Mouse (Mus musculus): ENCODE data around the gene Dlst. TPM values are rescaled to one million over a fixed set of nuclear protein-coding genes. Genes with fewer than 3 reads are reported as not detected.

Dlst gene
- total and polyA plus RNA-seq, 2 experiments from 2014 or later: 92.8 to 121 TPM

DNA sequence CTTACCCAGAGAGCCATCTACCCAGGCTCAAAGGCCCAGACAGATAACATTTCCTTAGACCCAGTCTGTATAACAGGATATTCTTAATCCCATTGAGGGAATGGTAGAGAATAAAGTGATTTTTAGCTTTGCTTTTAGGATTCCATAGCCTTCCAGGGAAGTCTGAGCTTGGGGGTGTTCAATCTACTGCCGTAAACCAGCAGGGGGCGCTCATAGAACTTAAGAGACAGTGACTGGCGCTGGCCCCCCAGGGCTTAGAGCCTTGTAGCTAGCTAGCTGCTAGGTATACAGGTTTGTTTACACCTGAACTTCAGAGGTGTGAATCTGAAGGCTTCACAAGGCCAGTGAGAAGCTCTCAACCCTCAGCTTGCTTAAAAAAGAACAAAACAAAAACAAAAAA is 18.4 kb upstream of the Dlst start:
- H3K4me3 ChIP-seq (ENCODE audit: low read depth, low read length): no peak overlapping the region
- H3K9me3 ChIP-seq (ENCODE audit: low read length): no peaks in the 10 kb centered on the region
- no peak overlapping the region for H3K4me2 ChIP-seq (ENCODE audit: low read depth)
- peak; percentile 68 for DNase-seq
- no peak overlapping the region for H3K27ac ChIP-seq (ENCODE audit: low read depth, low read length)
- no peak; the same call in 1 of the 2 replicates for ATAC-seq
- H3K4me1 ChIP-seq (ENCODE audit: insufficient read depth): no peaks in the 10 kb centered on the region
- WGBS: 13% methylated on average over 3 of the region's 3 CpGs
- TF ChIP-seq CTCF (IDR thresholded peaks at IDR 0.05; ENCODE audit: low read depth): peak; percentile 64
- H3K9ac ChIP-seq: no peak overlapping the region
- H3K36me3 ChIP-seq (ENCODE audit: insufficient read depth): peaks cover 23% of the 10 kb centered on the region
- H3K27me3 ChIP-seq (ENCODE audit: insufficient read depth, low read length): no peaks in the 10 kb centered on the region

DNA sequence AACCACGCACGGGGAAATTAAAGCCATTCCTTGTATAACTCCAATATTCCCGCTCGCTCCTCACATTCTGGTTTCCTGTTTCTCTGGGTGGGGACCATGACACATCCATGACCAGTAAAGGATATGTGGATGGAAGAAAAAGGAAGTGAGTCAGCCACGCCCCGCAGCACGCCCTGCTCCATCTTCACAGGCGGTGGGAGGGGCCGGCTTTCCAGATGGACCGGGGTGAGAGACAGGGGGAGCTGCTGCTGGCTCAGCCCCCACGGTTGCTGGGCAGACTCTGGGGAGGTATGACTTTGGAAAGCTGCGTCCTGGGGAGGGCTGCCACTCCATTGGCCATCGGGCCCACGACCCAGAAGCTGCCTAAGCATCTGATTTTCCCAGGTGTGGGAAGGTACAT is 16.6 kb upstream of the Dlst start:
- no peaks in the 10 kb centered on the region for H3K9me3 ChIP-seq (ENCODE audit: low read length)
- H3K9ac ChIP-seq: no peak overlapping the region
- no peak for DNase-seq
- no peaks in the 10 kb centered on the region for H3K27me3 ChIP-seq (ENCODE audit: insufficient read depth, low read length)
- H3K4me2 ChIP-seq (ENCODE audit: low read depth): no peak overlapping the region
- 0 out of 2 replicates have a peak, but pooled peaks have one; percentile 36 for ATAC-seq
- H3K36me3 ChIP-seq (ENCODE audit: insufficient read depth): peaks cover 9% of the 10 kb centered on the region
- no peak overlapping the region for H3K4me3 ChIP-seq (ENCODE audit: low read depth, low read length)
- H3K27ac ChIP-seq (ENCODE audit: low read depth, low read length): no peak overlapping the region
- TF ChIP-seq CTCF (IDR thresholded peaks at IDR 0.05; ENCODE audit: low read depth): no peak
- H3K4me1 ChIP-seq (ENCODE audit: insufficient read depth): no peaks in the 10 kb centered on the region
- 44% methylated on average over 14 of the region's 14 CpGs for WGBS

DNA sequence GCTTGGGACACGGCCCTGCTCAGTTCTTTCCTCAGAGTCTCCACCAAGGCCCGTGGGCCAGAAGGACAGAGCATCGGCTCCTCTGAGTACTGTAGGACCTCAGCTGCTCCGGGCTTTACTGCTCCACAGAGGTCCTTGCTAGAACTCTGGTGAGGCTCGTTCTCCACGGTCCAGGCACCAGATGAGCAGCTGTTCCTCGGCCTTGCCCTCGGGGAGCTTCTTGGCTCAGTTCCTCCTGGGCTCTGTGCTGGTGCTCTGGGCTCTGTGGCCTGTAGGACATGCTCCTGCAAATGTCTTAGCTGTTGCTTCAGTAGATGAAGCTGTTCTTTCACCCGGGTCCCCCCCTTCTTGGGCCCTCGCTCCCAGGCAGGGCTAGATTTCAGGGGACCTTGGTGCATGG is 15.9 kb upstream of the Dlst start:
- DNase-seq (no peak), ATAC-seq (no peak)
- TF ChIP-seq CTCF (IDR thresholded peaks at IDR 0.05; ENCODE audit: low read depth): no peak
- no peak overlapping the region for H3K4me3 ChIP-seq (ENCODE audit: low read depth, low read length)
- WGBS: 85% methylated on average over 10 of the region's 10 CpGs
- no peaks in the 10 kb centered on the region for H3K27me3 ChIP-seq (ENCODE audit: insufficient read depth, low read length)
- no peak overlapping the region for H3K4me2 ChIP-seq (ENCODE audit: low read depth)
- H3K9me3 ChIP-seq (ENCODE audit: low read length): no peaks in the 10 kb centered on the region
- no peak overlapping the region for H3K9ac ChIP-seq
- no peaks in the 10 kb centered on the region for H3K4me1 ChIP-seq (ENCODE audit: insufficient read depth)
- H3K36me3 ChIP-seq (ENCODE audit: insufficient read depth): peaks cover 3% of the 10 kb centered on the region; the same call in 1 of the 2 replicates
- no peak overlapping the region for H3K27ac ChIP-seq (ENCODE audit: low read depth, low read length)

DNA sequence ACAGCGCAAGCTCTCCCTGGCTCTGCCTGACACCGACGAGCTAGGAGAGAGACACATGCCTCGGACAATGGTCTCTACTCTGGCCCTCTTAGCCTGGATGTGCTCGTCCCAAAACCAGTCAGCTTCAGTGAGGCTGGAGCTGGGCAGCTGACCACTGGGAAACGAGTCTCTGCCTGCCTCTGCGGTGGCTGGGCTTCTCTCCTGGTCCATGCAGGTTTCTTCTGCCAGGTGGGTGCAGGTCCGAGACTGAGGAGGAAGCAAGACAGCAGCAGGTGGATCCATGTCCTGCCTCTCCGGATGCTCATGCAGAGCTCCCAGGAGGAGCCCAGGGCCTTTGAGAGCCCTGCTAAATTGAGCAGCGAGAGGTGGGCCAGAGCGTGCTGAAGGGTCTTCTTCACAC is 15.5 kb upstream of the Dlst start:
- peaks cover 3% of the 10 kb centered on the region; the same call in 1 of the 2 replicates for H3K36me3 ChIP-seq (ENCODE audit: insufficient read depth)
- no peak overlapping the region for H3K9ac ChIP-seq
- no peak overlapping the region for H3K4me2 ChIP-seq (ENCODE audit: low read depth)
- H3K4me3 ChIP-seq (ENCODE audit: low read depth, low read length): no peak overlapping the region
- H3K27ac ChIP-seq (ENCODE audit: low read depth, low read length): no peak overlapping the region
- DNase-seq: no peak
- H3K4me1 ChIP-seq (ENCODE audit: insufficient read depth): no peaks in the 10 kb centered on the region
- ATAC-seq: no peak
- 87% methylated on average over 11 of the region's 11 CpGs for WGBS
- H3K9me3 ChIP-seq (ENCODE audit: low read length): no peaks in the 10 kb centered on the region
- TF ChIP-seq CTCF (IDR thresholded peaks at IDR 0.05; ENCODE audit: low read depth): no peak
- no peaks in the 10 kb centered on the region for H3K27me3 ChIP-seq (ENCODE audit: insufficient read depth, low read length)

DNA sequence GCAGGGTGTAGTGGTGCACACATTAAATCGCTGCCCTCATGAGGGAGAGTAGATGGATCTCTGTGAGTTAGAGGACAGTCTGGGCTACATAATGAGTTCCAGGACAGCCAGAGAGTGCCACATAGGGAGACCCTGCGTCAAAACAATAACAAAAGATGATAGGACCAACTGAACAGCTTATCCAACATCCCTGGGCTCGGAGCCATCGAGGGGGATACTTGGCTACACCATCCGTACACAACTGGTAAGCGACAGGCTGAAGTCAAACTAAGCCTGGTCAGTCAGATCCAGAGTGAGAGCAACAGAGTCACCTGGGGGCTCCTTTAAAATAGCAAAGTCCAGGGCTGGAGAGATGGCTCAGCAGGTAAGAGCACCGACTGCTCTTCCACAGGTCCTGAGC is 14.8 kb upstream of the Dlst start:
- no peak overlapping the region for H3K27ac ChIP-seq (ENCODE audit: low read depth, low read length)
- H3K36me3 ChIP-seq (ENCODE audit: insufficient read depth): no peaks in the 10 kb centered on the region; the same call in 1 of the 2 replicates
- 82% methylated on average over 7 of the region's 7 CpGs for WGBS
- DNase-seq (no peak), ATAC-seq (no peak)
- no peaks in the 10 kb centered on the region for H3K4me1 ChIP-seq (ENCODE audit: insufficient read depth)
- no peaks in the 10 kb centered on the region for H3K9me3 ChIP-seq (ENCODE audit: low read length)
- no peaks in the 10 kb centered on the region for H3K27me3 ChIP-seq (ENCODE audit: insufficient read depth, low read length)
- no peak overlapping the region for H3K9ac ChIP-seq
- no peak overlapping the region for H3K4me3 ChIP-seq (ENCODE audit: low read depth, low read length)
- no peak for TF ChIP-seq CTCF (IDR thresholded peaks at IDR 0.05; ENCODE audit: low read depth)
- H3K4me2 ChIP-seq (ENCODE audit: low read depth): no peak overlapping the region

DNA sequence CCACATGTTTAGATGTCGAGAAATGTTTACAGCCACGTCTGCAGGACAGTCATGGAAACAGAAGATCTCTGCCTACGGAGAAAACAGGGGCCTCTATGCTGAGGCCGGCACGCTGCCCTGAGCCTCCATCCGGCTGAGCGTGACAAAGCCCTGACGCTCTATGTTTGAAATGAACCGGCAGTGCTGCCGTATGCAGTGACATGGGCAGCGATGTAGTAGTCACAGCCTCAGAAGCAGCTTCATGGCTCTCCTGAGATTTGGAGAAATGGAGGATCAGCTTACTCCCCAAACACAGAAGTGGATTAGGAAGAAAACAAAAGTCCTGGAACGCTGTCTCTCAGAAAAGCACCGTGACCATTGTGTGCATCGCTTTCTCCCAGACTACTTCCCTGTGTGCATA is 9.6 kb upstream of the Dlst start:
- no peak for TF ChIP-seq CTCF (IDR thresholded peaks at IDR 0.05; ENCODE audit: low read depth)
- Histone ChIP-seq H3K4me3 (ENCODE audit: low read depth, low read length) (no peak overlapping the region), H3K4me1 (ENCODE audit: insufficient read depth) (no peaks in the 10 kb centered on the region), H3K27ac (ENCODE audit: low read depth, low read length) (no peak overlapping the region), H3K9me3 (ENCODE audit: low read length) (no peaks in the 10 kb centered on the region), H3K27me3 (ENCODE audit: insufficient read depth, low read length) (no peaks in the 10 kb centered on the region), H3K36me3 (ENCODE audit: insufficient read depth) (no peaks in the 10 kb centered on the region), H3K4me2 (ENCODE audit: low read depth) (no peak overlapping the region), H3K9ac (no peak overlapping the region)
- ATAC-seq (no peak), DNase-seq (no peak)
- 50% methylated on average over 14 of the region's 14 CpGs for WGBS

DNA sequence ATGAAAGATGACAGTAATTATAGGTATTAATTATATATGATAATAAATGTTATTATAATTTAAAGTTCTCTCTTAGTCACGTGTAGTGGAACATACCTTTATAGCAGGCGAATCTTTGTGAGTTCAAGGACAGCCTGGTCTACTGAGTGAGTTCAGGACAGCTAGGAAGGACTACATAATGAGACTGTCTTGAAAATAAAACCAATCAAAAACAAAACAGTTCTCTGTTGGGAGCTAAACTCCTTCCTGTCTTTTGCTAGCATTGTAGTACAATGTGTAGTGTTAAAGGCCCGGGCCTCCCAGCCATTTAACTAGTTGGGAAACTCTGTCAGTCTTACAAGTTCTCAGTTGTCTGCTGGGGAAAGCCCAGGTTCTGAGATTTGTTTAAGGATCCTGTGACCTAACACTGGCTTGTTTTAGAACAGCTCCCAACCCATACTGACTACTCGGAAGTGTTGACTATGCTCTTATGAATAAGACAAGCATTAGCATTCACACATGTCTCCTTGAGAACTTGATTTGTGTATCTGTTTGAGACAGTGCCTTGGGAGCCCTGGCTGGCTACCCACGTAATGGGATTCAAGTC is 9.0 kb upstream of the Dlst start:
- WGBS: 75% methylated on average over 5 of the region's 5 CpGs
- Histone ChIP-seq H3K27me3 (ENCODE audit: insufficient read depth, low read length) (no peaks in the 10 kb centered on the region), H3K9me3 (ENCODE audit: low read length) (no peaks in the 10 kb centered on the region), H3K36me3 (ENCODE audit: insufficient read depth) (no peaks in the 10 kb centered on the region), H3K27ac (ENCODE audit: low read depth, low read length) (no peak overlapping the region), H3K4me2 (ENCODE audit: low read depth) (no peak overlapping the region), H3K9ac (no peak overlapping the region), H3K4me3 (ENCODE audit: low read depth, low read length) (no peak overlapping the region), H3K4me1 (ENCODE audit: insufficient read depth) (no peaks in the 10 kb centered on the region)
- TF ChIP-seq CTCF (IDR thresholded peaks at IDR 0.05; ENCODE audit: low read depth): no peak
- DNase-seq (no peak), ATAC-seq (no peak)
